Mouse (Mus musculus): Measurements from ENCODE around the gene E030025P04Rik.

E030025P04Rik gene

DNA sequence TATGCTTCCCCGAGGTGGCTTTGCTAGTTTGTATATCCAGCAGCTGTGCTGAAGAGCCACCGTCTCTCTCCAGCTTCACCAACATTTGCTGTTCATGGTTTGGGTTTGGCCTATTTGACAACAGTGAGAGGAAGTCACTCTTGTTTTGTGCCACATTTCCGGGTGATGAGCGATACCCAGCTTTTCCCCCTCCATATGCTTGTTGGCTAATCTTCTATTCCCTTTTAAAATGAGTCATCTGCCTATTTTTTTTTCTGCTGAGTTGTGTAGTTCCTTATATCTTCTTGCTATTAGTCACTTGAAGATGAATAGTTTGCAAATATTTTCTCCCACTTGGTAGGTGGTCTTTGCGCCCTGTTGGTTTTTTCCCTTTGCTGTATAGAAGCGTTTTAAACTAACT, 43.9 kb downstream of the E030025P04Rik start:
- no peak for DNase-seq

DNA sequence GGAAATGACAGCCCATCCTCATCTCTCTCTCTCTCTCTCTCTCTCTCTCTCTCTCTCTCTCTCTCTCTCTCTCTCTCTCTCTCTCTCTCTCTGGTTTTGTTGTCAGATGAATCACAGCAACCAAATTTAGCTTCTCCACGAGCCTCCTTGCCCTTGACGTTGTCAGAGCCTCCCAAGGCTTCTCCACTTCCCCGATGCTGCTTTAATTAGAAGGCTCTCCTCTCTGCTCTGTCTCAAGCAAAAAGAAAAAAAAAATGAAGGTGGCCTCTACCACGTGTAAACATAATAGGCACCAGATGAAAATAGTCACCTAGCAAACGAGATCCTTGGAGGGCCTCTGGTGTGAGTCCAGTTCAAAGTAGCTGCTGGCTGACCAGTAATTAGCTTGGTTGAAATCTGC, 52.3 kb downstream of the E030025P04Rik start:
- DNase-seq = no peak

All from kidney, postnatal 25 days (tissue).